Mouse (Mus musculus) thymus, adult 2 months (tissue): ENCODE data around the gene Vsx1. TPM values are rescaled to one million over a fixed set of nuclear protein-coding genes. Genes with fewer than 3 reads are reported as not detected.

Source experiments
- DNase-seq: peaks from one replicate; pipeline ENCODE4 v3.0.0; 2021
- H3K27ac ChIP-seq: fragments of 200-500 bp; 2 replicates; pipeline ENCODE4 v1.5.1; 2012; ENCODE audit warnings: low read length, control low read depth; ENCODE audit not compliant: control insufficient read depth, insufficient read depth
- H3K27me3 ChIP-seq: fragments of 200-500 bp; 2 replicates; pipeline ENCODE4 v1.6.1; 2012; ENCODE audit warnings: mild to moderate bottlenecking, low read length, moderate library complexity, mixed read lengths; ENCODE audit not compliant: control insufficient read depth, insufficient read depth
- H3K36me3 ChIP-seq: fragments of 200-500 bp; 2 replicates; pipeline ENCODE4 v1.6.1; 2012; ENCODE audit warnings: mild to moderate bottlenecking, low read length, moderate library complexity; ENCODE audit not compliant: control insufficient read depth, insufficient read depth
- H3K4me1 ChIP-seq: fragments of 200-500 bp; replicated peaks from 2 replicates; pipeline ENCODE4 v1.6.1; 2012; ENCODE audit warnings: low read length; ENCODE audit not compliant: control insufficient read depth, insufficient read depth
- H3K4me3 ChIP-seq: fragments of 200-500 bp; 2 replicates; pipeline ENCODE4 v1.5.1; 2012; ENCODE audit warnings: mild to moderate bottlenecking, low read length, control low read depth, moderate library complexity; ENCODE audit not compliant: control insufficient read depth, insufficient read depth
- CTCF ChIP-seq: fragments of 200-500 bp; IDR thresholded peaks from 2 replicates; pipeline ENCODE4 v1.5.1; 2012; ENCODE audit warnings: mild to moderate bottlenecking, control low read depth, low read length, moderate library complexity, borderline replicate concordance; ENCODE audit not compliant: control insufficient read depth, poor library complexity, insufficient read depth; ENCODE audit errors: extremely low read depth
- POLR2A ChIP-seq: fragments of 200-500 bp; IDR thresholded peaks from 2 replicates; pipeline ENCODE4 v1.6.1; 2012; ENCODE audit warnings: mild to moderate bottlenecking, low read length, control low read depth, moderate library complexity; ENCODE audit not compliant: control insufficient read depth, poor library complexity, insufficient read depth; ENCODE audit errors: extremely low read depth
- WGBS: fragments of 180-500 bp; shearing (Covaris S2); methylation state at CpG from one replicate; pipeline ENCODE4 v1.1.7; 2018; 5-methylcytosine and 5-hydroxymethylcytosine counted together
- polyA plus RNA-seq: library from polyadenylated mRNA; depleted of rRNA; stranded (reverse); fragments of >200 nt; gene quantifications from 2 replicates; pipeline ENCODE4 v1.2.3, GENCODE M21; 2012

The Vsx1 gene
- polyA plus RNA-seq, 1 experiment = not detected

DNA sequence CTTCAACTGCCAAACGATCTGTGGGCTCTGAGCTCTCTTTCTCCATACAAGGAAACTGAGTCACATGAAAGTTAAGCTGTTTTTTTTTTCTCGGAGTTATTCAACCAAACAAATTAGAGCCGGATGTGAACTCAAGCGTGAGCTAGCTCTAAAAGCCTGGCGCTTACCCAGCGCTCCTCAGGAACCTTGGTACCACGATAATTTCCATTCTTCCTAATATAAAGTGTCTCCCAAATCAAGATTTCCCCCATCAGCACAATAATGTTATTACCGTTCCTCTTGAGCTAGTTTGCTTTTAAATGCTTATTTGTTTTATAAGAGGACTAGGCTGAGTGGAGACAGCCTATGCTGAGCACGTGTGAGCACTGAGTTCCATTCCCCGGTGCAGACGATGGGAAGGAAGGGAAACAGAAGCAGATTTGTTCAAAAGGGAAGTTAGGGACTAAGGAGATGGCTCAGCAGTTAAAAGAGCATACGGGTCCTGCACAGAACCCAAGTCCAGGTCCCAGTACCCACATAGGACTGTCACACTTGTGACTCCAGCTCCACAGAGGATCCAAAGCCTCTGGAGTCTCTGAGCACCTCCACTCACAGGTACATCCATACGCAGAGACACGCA lies 41.4 kb downstream of the Vsx1 start:
- 85% methylated on average over 14 of the region's 14 CpGs for WGBS
- H3K27ac ChIP-seq = no peak overlapping the region
- no peak overlapping the region for H3K4me3 ChIP-seq
- peaks cover 16% of the 10 kb centered on the region for H3K4me1 ChIP-seq
- no peak for DNase-seq
- no peaks in the 10 kb centered on the region for H3K27me3 ChIP-seq
- peaks cover 2% of the 10 kb centered on the region; the same call in 1 of the 2 replicates for H3K36me3 ChIP-seq
- TF ChIP-seq CTCF (no peak), POLR2A (no peak)

DNA sequence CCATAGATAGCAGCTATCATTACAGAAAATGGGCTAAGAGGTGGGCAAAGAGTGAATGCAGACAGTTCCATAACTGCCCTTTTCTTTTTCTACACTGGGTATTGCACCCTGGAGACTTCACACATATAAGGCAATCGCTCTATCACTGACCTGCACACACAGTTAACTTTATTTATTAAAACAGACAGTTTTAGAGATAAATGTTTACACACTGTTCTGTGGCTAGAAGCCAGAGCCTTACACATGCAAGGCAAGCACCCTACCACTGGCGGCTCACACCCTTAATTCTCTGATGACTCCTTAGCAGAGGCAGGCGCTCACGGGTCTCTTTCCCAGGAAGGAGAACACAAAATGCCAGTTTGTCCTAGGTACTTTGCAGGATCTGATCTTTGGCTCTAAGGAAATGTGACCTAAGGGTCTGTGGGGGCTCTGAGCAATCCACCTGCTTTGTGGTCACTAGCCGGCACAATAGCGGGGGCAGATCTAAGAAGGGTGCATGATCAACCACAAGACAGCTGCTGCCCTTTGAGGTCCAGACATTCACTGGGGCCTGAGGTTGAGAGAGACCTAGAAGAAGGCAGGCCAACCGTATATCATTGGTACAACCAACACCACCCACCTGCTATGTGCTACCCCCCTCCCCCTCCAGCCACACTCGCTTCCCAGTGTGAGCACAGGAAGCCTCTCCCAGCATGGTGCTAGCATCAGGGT lies 42.6 kb downstream of the Vsx1 start:
- no peak for DNase-seq
- Histone ChIP-seq H3K27me3 (no peaks in the 10 kb centered on the region), H3K4me3 (no peak overlapping the region), H3K36me3 (peaks cover 11% of the 10 kb centered on the region), H3K4me1 (peaks cover 16% of the 10 kb centered on the region), H3K27ac (no peak overlapping the region)
- TF ChIP-seq POLR2A = no peak
- no peak for TF ChIP-seq CTCF
- 36% methylated on average over 8 of the region's 8 CpGs for WGBS

DNA sequence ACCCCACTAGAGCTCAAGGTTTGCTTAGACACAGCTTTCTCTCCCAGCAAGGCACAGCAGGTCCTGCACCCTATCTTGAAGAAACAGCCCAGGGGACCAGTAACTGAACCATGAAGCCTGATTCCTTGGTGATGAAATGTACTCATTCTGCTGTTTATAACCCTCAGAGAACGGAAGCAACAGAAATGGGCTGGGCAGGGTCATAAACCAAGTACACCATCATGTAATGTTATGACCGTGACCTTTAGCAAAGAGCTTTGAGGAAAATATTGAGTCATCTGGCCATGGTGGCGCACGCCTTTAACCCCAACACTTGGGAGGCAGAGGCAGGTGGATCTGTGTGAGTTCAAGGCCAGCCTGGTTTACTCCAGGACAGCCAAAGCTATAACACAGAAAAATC lies 43.9 kb downstream of the Vsx1 start:
- no peak overlapping the region for H3K27ac ChIP-seq
- H3K36me3 ChIP-seq = peaks cover 21% of the 10 kb centered on the region
- H3K27me3 ChIP-seq = no peaks in the 10 kb centered on the region
- no peak for DNase-seq
- TF ChIP-seq POLR2A (no peak), CTCF (no peak)
- no peak overlapping the region for H3K4me3 ChIP-seq
- peaks cover 12% of the 10 kb centered on the region for H3K4me1 ChIP-seq
- WGBS = 95% methylated on average over 4 of the region's 4 CpGs

DNA sequence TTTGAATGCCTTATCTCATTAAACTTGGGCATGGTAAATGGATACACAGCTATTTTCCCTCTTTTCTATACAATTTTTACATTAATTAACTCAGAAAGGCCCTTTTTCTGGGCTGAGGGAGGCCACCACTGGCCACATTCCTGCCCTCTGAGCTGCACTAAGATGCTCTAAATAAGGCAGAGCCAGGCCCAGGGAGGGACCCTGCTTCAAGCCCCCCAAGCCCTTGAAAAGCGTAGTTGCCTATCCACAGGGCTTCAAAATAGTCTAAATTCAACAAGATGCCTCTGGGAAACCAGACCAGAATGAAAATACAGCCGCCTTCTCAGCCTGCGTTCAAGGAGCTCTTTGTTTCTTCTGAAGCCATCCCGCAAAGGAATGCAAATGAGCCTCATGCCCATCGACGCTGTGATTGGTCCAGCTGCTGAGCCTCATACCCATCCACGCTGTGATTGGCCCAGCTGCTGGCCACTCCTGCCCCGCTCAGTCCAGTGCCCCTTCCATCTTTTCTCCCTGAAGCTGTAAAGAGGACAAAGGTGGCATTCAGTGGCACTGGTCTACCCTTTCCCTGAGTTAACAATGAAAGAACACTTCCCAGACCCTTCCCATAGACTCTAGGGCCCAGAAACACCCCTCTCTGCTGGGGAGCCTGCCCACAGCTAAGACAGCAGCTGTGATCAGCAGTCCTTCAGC lies 45.3 kb downstream of the Vsx1 start:
- DNase-seq = no peak
- peaks cover 32% of the 10 kb centered on the region for H3K36me3 ChIP-seq
- H3K4me3 ChIP-seq = no peak overlapping the region
- no peak for TF ChIP-seq POLR2A
- H3K27ac ChIP-seq = no peak overlapping the region
- peaks cover 12% of the 10 kb centered on the region for H3K4me1 ChIP-seq
- WGBS = 98% methylated on average over 8 of the region's 8 CpGs
- H3K27me3 ChIP-seq = no peaks in the 10 kb centered on the region

DNA sequence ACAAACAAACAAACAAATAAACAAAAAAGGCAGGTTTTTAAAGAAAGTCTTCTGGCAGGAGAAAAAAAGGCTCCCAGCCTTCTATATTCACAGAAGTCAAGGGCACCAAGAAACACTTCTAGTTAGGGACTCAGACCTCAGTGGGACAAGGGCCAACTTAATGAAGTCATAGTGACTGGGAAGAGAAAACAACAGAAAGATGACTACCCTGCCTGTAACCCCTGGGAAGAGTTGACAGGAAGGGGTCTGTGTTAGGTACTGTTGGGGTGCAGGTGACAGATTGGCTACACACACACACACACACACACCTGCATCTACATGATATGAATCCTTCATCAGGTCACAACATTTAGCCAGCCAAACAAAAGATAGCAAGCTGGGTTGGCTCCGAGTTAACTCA lies 46.0 kb downstream of the Vsx1 start:
- H3K27me3 ChIP-seq = no peaks in the 10 kb centered on the region
- no peak overlapping the region for H3K27ac ChIP-seq
- H3K4me1 ChIP-seq = peaks cover 8% of the 10 kb centered on the region
- peaks cover 34% of the 10 kb centered on the region for H3K36me3 ChIP-seq
- no peak overlapping the region for H3K4me3 ChIP-seq
- WGBS = 100% methylated on average over 1 of the region's 1 CpGs
- TF ChIP-seq POLR2A (no peak), CTCF (no peak)
- no peak for DNase-seq

DNA sequence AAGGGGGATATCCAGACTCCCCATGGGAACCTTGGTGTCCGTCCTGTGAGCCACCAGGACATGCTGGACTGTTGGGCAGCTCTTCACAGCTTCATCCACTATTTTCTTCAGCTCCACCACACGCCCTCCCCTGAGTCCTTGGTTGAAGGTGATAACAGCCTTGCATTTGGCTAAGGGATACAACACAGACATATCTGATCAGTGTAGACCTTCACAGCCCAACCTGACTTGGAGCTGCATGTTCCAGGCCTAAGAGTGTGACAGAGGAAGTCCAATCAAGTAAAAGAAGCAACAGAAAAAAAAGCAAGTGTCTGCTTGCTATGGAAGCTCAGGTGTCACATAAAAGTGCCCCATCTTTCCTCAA lies 50.8 kb downstream of the Vsx1 start:
- Histone ChIP-seq H3K27me3 (no peaks in the 10 kb centered on the region), H3K4me3 (no peak overlapping the region), H3K36me3 (peaks cover 66% of the 10 kb centered on the region), H3K4me1 (no peaks in the 10 kb centered on the region), H3K27ac (no peak overlapping the region)
- WGBS = 91% methylated on average over 2 of the region's 2 CpGs
- DNase-seq = no peak
- no peak for TF ChIP-seq CTCF
- no peak for TF ChIP-seq POLR2A
